Mouse (Mus musculus) adrenal gland, adult 2 months (tissue): ENCODE measurements at regions not wholly inside any gene's neighbourhood (a gene's known extent, or its start where the extent isn't known, plus 50 kb on each side); places are given as distances from the start of the nearest gene placed in this dataset.

Source experiments
- DNase-seq: peaks from one replicate; pipeline ENCODE4 v3.0.0; 2021

DNA sequence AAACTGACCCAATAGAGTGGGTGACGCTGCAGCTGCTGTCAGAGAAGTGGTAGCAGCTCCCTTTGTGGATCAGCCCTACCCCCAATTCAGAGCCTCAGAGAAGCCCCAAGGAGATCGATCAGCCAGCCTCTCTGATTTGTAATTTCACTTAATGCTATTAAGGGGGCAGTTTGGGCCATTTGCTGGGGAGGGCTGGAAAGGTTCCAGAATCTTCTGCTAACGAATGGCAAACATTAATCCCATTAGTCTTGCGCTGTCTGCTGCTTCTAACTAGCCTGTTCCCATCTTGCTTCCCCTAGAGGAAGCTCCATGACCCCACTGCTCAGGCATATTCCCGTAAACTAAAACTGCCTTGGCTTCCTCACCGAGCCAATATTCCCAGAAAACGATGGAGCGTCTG lies 59.9 kb upstream of the Lrrn2 start:
- no peak for DNase-seq

DNA sequence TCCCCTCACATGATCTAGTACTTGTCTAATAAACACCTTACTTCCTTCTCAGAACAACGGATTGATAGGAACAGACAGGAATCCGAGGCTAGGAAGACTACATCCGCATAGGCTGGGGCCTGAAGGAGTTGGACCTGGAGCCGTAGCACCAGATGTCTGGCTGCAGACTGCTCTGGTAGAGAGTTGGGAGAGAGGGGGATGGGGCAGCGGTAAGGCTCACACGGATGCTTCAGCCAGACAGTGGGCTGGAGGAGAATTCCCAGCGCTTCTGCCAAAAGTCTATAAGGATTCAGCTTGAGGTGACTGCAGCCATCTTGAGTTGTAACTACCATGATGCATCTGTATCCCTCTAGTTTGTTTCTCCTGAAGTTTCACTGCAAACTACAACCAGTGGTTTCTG lies 61.8 kb upstream of the Lrrn2 start:
- no peak for DNase-seq

DNA sequence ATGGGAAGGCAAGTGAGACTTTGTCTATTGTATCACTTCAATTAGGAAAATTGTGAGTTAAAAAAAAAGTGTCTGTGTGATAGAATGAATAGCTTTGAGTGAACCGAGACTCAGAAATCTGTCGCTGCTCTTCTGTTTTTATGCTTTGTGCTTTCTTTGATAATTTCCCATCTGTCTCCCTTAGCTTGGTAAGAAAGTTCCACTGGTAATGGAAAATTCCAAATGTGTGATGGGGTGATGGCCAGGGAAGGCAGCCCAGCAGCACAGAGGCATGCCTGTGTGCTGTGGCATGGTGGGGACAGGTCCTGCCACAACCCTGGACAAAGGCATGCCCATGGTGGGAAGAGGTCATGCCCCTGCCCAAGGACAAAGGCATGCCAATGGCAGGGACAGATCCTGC lies 62.7 kb upstream of the Lrrn2 start:
- DNase-seq, result peak; percentile 14

DNA sequence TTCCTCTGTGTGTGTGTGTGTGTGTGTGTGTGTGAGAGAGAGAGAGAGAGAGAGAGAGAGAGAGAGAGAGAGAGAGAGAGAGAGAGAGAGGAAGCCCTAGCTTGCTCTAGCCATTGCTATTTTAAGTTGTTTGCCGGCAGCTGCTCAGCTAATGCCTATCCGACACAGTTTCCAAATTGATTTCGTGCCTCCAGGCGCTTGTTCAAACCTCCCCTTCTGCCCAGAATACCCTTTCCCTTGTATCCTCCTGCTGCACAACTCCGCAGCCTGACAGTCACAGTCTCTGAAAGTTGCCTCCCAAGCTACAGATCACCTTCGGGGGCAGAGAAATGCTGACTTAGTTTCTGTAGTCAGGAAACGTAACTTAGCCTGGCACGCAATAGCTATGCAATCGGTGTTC lies 63.9 kb upstream of the Nfasc start:
- no peak for DNase-seq

DNA sequence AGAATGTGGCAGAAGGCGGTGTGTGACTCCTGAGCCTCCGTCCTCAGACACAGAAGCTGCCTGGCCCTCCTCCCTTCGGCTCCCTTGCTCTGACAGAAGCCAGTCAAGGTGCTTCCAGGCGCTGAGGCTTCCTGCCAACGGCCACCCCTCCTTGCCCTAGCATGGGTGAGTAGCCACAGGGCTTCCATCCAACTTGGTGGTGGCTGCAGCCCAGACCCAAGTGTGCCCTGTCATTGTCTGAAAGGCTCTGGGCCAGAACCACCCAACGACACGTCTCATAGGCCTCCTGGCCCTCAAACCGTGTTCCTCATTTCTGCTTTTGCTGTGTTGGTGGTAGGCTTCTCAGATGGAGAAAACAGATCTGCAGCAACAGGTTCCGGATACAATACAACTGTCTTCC lies 62.2 kb upstream of the Nfasc start:
- no peak for DNase-seq

DNA sequence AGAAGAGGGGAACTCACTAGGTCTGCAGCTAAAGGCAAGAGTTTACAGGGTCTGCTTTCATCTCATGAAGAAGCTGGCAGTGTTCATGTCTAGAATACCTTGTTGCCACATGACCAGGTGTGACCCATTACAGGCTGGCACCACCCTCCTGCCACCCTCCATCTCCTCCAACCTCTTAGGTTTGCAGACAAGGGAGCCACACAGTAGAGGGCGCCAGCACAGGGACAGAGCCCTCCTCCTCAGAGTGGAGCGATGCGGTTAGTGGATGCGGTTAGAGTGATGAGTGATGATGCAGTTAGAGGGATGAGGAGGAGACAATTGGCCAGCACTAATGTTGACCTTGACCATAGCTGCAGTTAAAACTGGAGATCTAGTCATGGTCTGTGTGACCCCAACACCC lies 60.8 kb upstream of the Nfasc start:
- peak; percentile 34 for DNase-seq

DNA sequence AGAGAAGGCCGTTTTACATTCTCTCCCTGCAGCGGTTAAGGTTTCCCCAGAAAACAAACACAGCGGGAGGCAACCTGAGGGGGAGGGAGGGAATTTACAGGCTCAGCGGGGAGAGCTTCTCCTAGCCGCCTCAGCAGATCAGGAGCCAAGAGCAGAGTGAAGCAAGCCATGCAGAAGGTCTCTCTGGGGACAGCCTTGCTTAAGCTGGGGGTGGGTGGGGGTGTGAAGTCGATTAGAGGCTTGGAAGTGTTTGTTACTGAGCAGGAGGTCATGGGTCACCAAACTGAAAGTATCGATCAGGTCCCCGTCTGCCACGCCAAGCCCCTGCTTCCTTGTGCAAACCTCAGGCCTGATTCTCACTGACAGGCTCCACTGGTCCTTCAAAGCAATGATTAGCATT lies 58.7 kb upstream of the Nfasc start:
- peak; percentile 17 for DNase-seq

DNA sequence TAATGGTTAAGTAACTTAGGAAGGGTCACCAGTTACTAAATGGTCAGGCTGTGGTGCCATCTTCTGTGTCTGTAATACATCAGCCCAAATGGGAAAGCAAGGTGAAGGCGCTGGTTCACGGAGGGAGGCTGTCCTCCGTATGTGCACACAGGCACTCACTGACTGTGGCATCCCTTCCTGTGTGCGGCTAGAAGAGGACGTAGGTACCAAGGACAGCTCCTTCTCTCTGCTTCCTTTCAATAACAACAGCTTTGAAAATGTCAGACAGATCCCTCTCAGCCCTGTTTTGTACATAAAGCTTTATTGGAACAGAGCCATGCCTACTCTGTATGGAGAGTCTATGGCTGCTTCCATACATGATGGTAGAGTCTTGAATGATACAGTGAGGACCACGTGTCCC lies 57.7 kb upstream of the Nfasc start:
- peak; percentile 9 for DNase-seq

DNA sequence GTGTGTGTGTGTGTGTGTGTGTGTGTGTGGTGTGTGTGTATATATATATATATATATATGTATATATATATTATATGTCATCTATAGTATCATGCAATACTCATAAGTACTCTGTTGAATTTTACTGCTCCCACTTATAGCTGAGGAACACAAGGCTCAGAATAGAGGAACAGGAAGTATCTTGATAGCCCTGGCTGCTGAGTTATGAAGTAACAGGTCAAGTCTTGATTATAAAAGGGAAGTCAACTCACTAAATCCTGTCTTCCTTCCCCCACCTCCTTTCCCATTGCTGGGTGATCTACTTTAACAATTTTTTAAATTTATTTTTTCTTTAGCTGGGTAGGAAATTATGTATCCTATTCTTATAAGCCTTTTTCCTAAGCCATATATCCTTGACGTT lies 52.9 kb upstream of the Nfasc start:
- DNase-seq, result no peak
